Mouse (Mus musculus): Measurements from ENCODE around the gene Anxa3. TPM values are rescaled to one million over a fixed set of nuclear protein-coding genes. Genes with fewer than 3 reads are reported as not detected.

Anxa3 gene
- polyA plus RNA-seq, 1 experiment from 2014 or later = 32.4 TPM

DNA sequence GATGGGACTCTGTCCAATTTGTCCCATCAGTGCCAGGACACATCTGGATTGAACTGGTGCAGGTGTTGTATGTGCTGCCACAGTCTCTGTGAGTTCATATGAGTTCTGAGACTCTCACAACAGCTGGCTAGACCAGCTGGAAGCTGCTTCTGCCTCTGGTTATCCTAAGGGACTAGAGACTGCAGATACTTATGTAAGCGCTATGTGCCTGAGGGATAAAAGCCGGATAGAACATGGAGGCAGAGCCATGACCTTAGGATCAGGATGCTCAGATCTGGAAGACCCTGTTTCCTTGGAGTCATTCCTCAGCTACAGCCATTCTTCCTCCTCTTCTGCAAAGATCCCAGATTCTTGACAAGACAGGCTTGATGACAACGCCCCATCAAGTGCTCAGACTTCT is 60.3 kb downstream of the Anxa3 start:
- H3K4me1 ChIP-seq = no peaks in the 10 kb centered on the region
- H3K36me3 ChIP-seq = no peaks in the 10 kb centered on the region
- H3K9ac ChIP-seq = no peak overlapping the region
- no peaks in the 10 kb centered on the region for H3K9me3 ChIP-seq
- ATAC-seq (ENCODE audit: low FRiP score, low read depth) = no peak
- no peaks in the 10 kb centered on the region for H3K27me3 ChIP-seq (replicated peaks)
- no peak overlapping the region for H3K4me2 ChIP-seq (replicated peaks)
- H3K27ac ChIP-seq = no peak overlapping the region
- WGBS = 94% methylated on average over 3 of the region's 3 CpGs
- H3K4me3 ChIP-seq = no peak overlapping the region

DNA sequence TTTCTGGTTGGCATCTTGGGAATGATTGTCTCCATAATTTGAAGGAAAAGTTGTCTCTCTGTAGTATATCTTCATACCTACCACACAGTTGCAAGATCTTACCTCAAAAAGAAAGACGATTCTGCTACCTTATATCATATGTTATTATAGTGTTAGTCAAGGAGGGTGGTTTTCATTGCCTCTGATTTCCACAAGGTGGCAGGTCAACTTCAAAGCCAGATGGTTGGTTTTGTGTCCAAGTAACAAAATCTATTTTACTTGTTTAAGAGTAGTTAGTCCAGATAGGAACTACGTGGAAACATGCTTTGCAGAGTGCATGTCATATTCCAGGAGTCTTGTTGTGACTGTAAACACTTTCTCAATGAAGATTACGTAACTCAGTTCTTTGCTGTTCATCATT is 61.2 kb downstream of the Anxa3 start:
- H3K4me2 ChIP-seq (replicated peaks) = no peak overlapping the region
- H3K27me3 ChIP-seq (replicated peaks) = no peaks in the 10 kb centered on the region
- H3K4me1 ChIP-seq = no peaks in the 10 kb centered on the region
- H3K9me3 ChIP-seq = no peaks in the 10 kb centered on the region
- no peak overlapping the region for H3K4me3 ChIP-seq
- ATAC-seq (ENCODE audit: low FRiP score, low read depth) = no peak
- no peak overlapping the region for H3K27ac ChIP-seq
- no peak overlapping the region for H3K9ac ChIP-seq
- WGBS = 84% methylated on average over 3 of the region's 3 CpGs
- no peaks in the 10 kb centered on the region for H3K36me3 ChIP-seq

DNA sequence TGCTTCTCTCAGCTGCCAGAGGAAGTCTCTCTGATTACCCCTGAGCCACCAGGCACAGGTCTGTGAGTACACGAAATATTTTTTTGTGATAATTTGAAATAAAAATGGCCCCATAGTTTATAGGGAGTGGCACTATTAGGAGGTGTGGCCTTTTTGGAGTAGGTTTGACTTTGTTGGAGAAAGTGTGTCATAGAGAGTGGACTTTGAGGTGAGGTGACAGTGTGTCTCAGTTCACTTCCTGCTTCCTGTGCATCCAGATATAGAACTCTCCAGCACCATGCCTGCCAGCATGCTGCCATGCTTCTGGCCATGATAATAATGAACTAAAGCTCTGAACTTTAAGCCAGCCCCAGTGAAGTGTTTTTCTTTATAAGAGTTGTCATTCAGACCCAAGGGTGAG is 66.8 kb downstream of the Anxa3 start:
- Histone ChIP-seq H3K9ac (no peak overlapping the region), H3K4me1 (no peaks in the 10 kb centered on the region), H3K9me3 (no peaks in the 10 kb centered on the region), H3K4me2 (replicated peaks) (no peak overlapping the region), H3K4me3 (no peak overlapping the region), H3K27ac (no peak overlapping the region), H3K27me3 (replicated peaks) (no peaks in the 10 kb centered on the region), H3K36me3 (no peaks in the 10 kb centered on the region)
- no peak for ATAC-seq (ENCODE audit: low FRiP score, low read depth)
- WGBS = 78% methylated on average over 1 of the region's 1 CpGs

DNA sequence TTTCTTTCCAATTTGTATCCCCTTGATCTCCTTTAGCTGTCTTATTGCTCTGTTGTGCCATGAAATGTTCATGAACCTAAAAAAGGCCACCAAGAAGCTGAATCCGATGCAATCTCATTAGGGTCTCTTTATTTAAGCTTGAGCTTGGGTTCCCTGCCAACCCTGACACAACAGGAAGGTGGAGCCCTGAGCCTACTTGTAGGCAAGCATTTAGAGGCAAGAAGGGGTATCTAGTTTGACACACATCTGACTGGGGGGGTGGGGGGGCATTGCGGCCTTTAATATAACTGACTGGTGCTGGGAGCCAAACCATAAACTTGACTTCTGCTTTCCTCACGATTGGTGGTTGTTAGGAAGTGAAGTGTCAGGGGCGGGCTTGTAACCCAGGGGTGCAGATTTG is 74.0 kb downstream of the Anxa3 start:
- Histone ChIP-seq H3K9ac (no peak overlapping the region), H3K27ac (no peak overlapping the region), H3K4me3 (no peak overlapping the region), H3K4me2 (replicated peaks) (no peak overlapping the region), H3K4me1 (no peaks in the 10 kb centered on the region), H3K9me3 (no peaks in the 10 kb centered on the region), H3K36me3 (no peaks in the 10 kb centered on the region), H3K27me3 (replicated peaks) (no peaks in the 10 kb centered on the region)
- WGBS = 90% methylated on average over 4 of the region's 4 CpGs
- ATAC-seq (ENCODE audit: low FRiP score, low read depth) = no peak

DNA sequence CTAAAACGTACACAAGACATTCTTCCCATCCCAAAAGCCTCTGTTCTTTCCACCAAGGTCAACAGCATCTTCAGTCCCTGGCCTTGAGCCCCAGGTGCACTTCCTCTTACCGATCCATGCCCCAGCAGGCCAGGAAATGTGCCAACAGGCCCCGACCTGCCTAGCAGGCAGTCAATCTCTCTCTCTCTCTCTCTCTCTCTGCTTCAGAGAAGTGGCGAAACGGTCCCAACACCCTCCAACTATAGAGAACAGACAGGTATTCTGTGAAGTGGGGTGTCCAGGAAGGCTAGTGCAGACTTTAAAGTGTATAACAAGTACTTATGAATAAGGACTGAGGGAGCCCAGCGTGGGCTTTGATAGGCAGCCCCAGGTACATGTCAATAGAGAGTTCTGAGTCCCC is 75.8 kb downstream of the Anxa3 start:
- no peaks in the 10 kb centered on the region for H3K27me3 ChIP-seq (replicated peaks)
- no peaks in the 10 kb centered on the region for H3K36me3 ChIP-seq
- H3K27ac ChIP-seq = no peak overlapping the region
- H3K9ac ChIP-seq = no peak overlapping the region
- H3K4me2 ChIP-seq (replicated peaks) = no peak overlapping the region
- no peak overlapping the region for H3K4me3 ChIP-seq
- H3K9me3 ChIP-seq = no peaks in the 10 kb centered on the region
- 73% methylated on average over 6 of the region's 6 CpGs for WGBS
- H3K4me1 ChIP-seq = no peaks in the 10 kb centered on the region
- no peak for ATAC-seq (ENCODE audit: low FRiP score, low read depth)

DNA sequence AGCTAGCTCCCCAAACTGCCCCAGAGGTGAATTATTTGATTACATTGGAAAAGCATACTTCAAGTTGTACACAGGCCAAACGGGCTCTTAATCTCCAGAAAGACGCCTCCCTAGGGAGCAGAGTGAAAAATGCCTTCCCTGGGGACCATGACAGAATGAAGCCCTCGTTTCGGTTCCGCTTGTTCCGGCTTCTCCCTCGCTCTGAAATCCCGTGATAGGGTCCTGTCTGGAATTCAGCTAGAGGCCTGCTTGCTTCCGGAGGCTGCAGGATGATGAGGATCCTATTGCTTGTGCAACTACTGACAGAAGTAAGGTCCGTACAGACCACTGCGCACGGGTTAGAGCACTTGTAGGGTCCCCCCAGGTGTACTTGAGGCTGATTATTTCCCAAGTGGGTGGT is 77.9 kb downstream of the Anxa3 start:
- Histone ChIP-seq H3K27me3 (replicated peaks) (no peaks in the 10 kb centered on the region), H3K36me3 (no peaks in the 10 kb centered on the region), H3K9me3 (no peaks in the 10 kb centered on the region), H3K9ac (no peak overlapping the region), H3K27ac (no peak overlapping the region), H3K4me2 (replicated peaks) (no peak overlapping the region), H3K4me1 (no peaks in the 10 kb centered on the region), H3K4me3 (no peak overlapping the region)
- 80% methylated on average over 12 of the region's 12 CpGs for WGBS
- no peak for ATAC-seq (ENCODE audit: low FRiP score, low read depth)

DNA sequence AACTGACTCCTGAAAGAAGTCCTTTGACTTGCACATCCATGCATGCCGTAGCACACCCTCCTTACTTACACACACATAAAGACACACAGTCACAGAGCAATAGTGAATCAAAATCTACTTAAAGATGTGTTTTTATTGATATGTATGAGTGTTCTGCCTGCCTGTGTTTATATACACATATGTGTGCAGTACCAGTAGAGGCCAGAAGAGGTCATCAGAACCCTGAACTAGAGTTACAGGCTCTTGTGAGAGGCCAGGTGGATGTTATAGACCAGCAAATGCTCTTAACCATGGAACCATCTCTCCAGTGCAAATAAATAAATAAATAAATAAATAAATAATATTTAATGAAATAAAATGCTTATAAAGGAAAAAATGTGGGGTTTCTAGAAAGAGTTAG is 85.0 kb downstream of the Anxa3 start:
- WGBS = 100% methylated on average over 1 of the region's 1 CpGs
- Histone ChIP-seq H3K4me2 (replicated peaks) (no peak overlapping the region), H3K27me3 (replicated peaks) (no peaks in the 10 kb centered on the region), H3K4me1 (no peaks in the 10 kb centered on the region), H3K9ac (no peak overlapping the region), H3K9me3 (no peaks in the 10 kb centered on the region), H3K4me3 (no peak overlapping the region), H3K36me3 (no peaks in the 10 kb centered on the region), H3K27ac (no peak overlapping the region)
- ATAC-seq (ENCODE audit: low FRiP score, low read depth) = no peak

DNA sequence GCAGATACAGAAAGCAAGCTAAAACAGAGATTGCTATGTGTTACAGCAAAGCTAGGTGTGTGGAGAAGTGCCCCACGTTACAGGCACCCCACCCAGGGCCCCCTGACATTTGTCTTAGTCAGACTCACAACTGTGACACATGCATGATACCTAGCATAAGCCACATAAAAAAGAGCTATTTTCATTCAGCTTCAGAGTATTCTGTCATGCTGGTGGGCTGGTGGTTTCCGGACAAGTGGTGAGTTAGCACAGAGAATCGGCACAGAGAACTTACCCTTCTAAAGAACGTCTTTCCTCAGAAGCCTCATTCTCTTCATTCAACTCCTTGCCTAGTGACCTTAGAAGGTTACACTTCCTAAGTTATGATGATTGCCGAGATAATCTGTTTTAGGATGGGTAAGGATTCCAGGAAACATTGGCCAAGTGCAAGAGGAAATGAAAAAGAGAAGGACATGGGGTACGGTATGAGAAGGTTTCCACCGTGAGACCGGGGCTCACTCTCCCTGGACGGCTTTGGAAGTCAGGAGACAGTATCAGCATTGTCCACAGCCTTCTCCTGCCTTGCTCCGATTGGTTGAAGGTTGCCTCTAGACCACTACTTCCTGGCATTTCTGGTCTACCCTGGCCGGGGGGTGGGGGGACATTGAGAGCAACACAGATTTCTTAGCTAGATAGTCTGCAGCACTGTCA is 85.9 kb downstream of the Anxa3 start:
- no peak for ATAC-seq (ENCODE audit: low FRiP score, low read depth)
- H3K36me3 ChIP-seq = no peaks in the 10 kb centered on the region
- WGBS = 93% methylated on average over 11 of the region's 11 CpGs
- H3K27ac ChIP-seq = no peak overlapping the region
- H3K9me3 ChIP-seq = no peaks in the 10 kb centered on the region
- H3K4me1 ChIP-seq = no peaks in the 10 kb centered on the region
- no peak overlapping the region for H3K9ac ChIP-seq
- H3K4me3 ChIP-seq = no peak overlapping the region
- no peak overlapping the region for H3K4me2 ChIP-seq (replicated peaks)
- no peaks in the 10 kb centered on the region for H3K27me3 ChIP-seq (replicated peaks)

DNA sequence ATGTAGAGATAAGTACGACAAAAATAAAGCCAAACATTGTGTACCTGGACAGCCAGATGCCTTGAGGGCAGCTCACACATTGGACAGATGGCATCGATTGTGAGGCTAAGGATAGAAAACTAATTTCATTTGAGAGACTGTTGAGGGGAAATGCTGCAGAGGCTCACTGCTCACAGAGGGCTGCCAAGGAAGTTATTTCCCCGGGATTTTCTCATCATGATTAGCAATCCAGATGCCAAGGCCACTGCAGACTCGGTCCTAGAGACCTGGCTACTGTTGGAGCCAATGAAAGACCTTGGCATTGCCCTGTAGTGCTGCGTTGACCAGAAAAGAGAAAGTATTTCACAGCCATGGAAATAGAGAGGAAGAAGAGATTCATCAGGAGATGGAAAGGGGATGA is 87.1 kb downstream of the Anxa3 start:
- Histone ChIP-seq H3K9me3 (no peaks in the 10 kb centered on the region), H3K4me2 (replicated peaks) (no peak overlapping the region), H3K27me3 (replicated peaks) (no peaks in the 10 kb centered on the region), H3K9ac (no peak overlapping the region), H3K4me1 (no peaks in the 10 kb centered on the region), H3K4me3 (no peak overlapping the region), H3K36me3 (no peaks in the 10 kb centered on the region), H3K27ac (no peak overlapping the region)
- 83% methylated on average over 5 of the region's 5 CpGs for WGBS
- ATAC-seq (ENCODE audit: low FRiP score, low read depth) = no peak

DNA sequence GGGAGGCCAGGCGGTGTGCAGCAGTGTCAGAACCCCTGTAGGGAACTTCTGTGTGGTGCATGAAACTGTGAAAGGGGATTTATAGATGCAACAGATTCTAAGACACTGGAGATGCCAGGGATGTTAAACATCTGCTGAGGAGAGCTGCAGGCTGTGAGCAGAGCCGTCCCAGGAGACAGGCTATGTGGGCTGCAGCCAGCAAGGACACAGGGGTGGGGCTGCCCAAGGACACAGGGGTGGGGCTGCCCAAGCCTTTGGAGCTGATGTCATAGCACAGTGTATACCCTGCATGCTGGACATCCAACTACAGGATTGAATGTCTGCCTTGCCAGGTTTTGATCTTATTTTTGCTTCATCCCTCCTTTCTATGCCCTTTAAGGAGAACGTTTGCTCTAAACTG is 88.0 kb downstream of the Anxa3 start:
- no peaks in the 10 kb centered on the region for H3K27me3 ChIP-seq (replicated peaks)
- no peak overlapping the region for H3K4me2 ChIP-seq (replicated peaks)
- WGBS = 70% methylated on average over 3 of the region's 3 CpGs
- H3K4me3 ChIP-seq = no peak overlapping the region
- no peaks in the 10 kb centered on the region for H3K9me3 ChIP-seq
- no peaks in the 10 kb centered on the region for H3K36me3 ChIP-seq
- no peak overlapping the region for H3K9ac ChIP-seq
- H3K27ac ChIP-seq = no peak overlapping the region
- H3K4me1 ChIP-seq = no peaks in the 10 kb centered on the region
- no peak for ATAC-seq (ENCODE audit: low FRiP score, low read depth)

DNA sequence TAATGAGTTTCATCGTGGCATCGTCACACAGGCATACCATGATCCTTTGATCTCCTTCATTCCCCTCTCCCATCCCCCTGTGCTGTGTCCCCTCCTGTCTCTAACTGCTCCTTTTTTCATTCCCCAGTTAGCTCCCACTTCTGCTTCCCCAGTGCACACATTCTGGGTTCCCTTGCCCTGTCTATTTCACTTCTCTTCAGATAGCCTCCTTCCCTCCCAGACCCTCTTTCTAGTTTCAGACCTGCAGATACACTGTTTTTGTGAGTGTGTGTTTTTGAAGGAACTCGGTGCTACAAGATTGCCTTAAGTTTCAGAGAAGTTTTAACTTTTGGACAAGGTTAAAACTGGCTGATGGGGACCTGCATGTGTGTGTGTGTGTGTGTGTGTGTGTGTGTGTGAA is 88.5 kb downstream of the Anxa3 start:
- Histone ChIP-seq H3K9ac (no peak overlapping the region), H3K9me3 (no peaks in the 10 kb centered on the region), H3K4me3 (no peak overlapping the region), H3K36me3 (no peaks in the 10 kb centered on the region), H3K4me2 (replicated peaks) (no peak overlapping the region), H3K27me3 (replicated peaks) (no peaks in the 10 kb centered on the region), H3K27ac (no peak overlapping the region), H3K4me1 (no peaks in the 10 kb centered on the region)
- no peak for ATAC-seq (ENCODE audit: low FRiP score, low read depth)
- WGBS = 78% methylated on average over 3 of the region's 3 CpGs

DNA sequence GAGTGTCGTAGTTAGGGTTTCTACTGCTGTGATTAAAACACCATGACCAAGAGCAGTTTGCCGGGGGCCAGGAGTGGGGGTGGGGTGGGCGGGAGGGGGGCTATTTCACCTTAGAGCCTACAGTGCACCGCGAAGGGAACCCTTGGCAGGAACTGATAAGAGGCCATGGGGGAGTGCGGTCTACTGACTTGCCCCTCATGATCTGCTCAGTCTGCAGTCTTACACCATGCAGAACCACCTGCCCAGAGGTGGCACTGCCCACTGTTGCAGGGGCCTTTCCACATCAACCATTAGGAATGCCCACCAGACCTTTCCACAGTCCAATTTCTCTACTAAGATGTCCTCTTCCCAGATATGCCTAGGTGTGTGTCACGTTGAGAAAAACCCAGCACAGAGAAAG is 92.1 kb downstream of the Anxa3 start:
- Histone ChIP-seq H3K36me3 (no peaks in the 10 kb centered on the region), H3K9ac (no peak overlapping the region), H3K9me3 (no peaks in the 10 kb centered on the region), H3K27ac (no peak overlapping the region), H3K4me1 (no peaks in the 10 kb centered on the region), H3K27me3 (replicated peaks) (no peaks in the 10 kb centered on the region), H3K4me3 (no peak overlapping the region), H3K4me2 (replicated peaks) (no peak overlapping the region)
- ATAC-seq (ENCODE audit: low FRiP score, low read depth) = no peak
- 95% methylated on average over 7 of the region's 7 CpGs for WGBS

DNA sequence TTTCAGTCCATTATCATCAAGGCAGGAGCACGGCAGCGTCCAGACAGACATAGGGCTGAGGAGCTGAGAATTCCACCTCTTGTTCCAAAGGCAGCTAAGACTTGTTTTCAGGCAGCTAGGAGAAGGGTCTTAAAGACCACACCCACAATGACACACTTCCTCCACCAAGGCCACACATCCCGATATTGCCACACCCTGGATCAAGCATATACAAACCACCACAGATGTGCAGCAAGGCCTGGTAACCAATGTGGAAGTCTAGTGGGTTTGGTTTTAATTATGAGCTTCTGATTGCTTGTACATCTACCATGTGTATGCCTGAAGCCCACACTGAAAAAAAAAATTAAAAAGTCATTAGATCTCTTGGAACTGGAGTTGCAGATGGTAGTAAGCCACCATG is 95.3 kb downstream of the Anxa3 start:
- Histone ChIP-seq H3K4me1 (no peaks in the 10 kb centered on the region), H3K9ac (no peak overlapping the region), H3K4me2 (replicated peaks) (no peak overlapping the region), H3K27ac (no peak overlapping the region), H3K9me3 (no peaks in the 10 kb centered on the region), H3K36me3 (no peaks in the 10 kb centered on the region), H3K4me3 (no peak overlapping the region), H3K27me3 (replicated peaks) (no peaks in the 10 kb centered on the region)
- 96% methylated on average over 3 of the region's 3 CpGs for WGBS
- no peak for ATAC-seq (ENCODE audit: low FRiP score, low read depth)
